Mouse (Mus musculus): ENCODE measurements around the gene Epb41l2. TPM values are rescaled to one million over a fixed set of nuclear protein-coding genes. Genes with fewer than 3 reads are reported as not detected.

The Epb41l2 gene
- polyA plus RNA-seq, 1 experiment from 2014 or later, result 86.7 TPM

DNA sequence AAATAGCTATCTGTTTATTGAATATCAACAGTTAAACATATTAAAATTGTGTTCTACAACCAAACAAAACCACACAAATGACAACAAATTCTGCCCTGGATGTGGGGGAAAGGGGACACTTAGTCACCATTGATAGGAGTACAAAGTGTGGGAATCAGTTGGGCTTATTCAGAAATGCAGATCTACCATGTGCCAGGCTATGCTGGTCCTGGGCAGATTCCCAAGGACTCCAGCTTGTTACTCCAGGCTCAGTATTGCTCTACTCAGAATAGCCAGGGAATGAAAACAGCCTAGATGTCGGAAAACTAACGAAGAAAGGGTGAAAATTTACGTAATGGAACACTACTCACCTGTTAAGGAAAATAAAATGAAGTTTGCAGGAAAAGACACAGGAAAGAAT lies 5.7 kb upstream of the Epb41l2 start:
- no peaks in the 10 kb centered on the region for H3K36me3 ChIP-seq (ENCODE audit: control insufficient read depth, insufficient read depth, low read length)
- 0 out of 2 replicates have a peak, but pooled peaks cover 6% of the 10 kb centered on the region for H3K4me1 ChIP-seq (ENCODE audit: control insufficient read depth, insufficient read depth, low read length)
- ATAC-seq (ENCODE audit: low read depth) (no peak), DNase-seq (ENCODE audit: low spot score) (no peak)
- no peaks in the 10 kb centered on the region for H3K27me3 ChIP-seq (replicated peaks; ENCODE audit: control insufficient read depth, insufficient read depth, low read length)
- 91% methylated on average over 3 of the region's 3 CpGs for WGBS
- no peak overlapping the region for H3K27ac ChIP-seq (replicated peaks; ENCODE audit: low read depth, low read length)
- H3K4me2 ChIP-seq (ENCODE audit: low read depth, low read length), result no peak overlapping the region
- H3K4me3 ChIP-seq (ENCODE audit: low read depth, low read length), result no peak overlapping the region
- no peak overlapping the region for H3K9ac ChIP-seq (ENCODE audit: low read depth, low read length)
- H3K9me3 ChIP-seq (ENCODE audit: control insufficient read depth, low read length), result no peaks in the 10 kb centered on the region

DNA sequence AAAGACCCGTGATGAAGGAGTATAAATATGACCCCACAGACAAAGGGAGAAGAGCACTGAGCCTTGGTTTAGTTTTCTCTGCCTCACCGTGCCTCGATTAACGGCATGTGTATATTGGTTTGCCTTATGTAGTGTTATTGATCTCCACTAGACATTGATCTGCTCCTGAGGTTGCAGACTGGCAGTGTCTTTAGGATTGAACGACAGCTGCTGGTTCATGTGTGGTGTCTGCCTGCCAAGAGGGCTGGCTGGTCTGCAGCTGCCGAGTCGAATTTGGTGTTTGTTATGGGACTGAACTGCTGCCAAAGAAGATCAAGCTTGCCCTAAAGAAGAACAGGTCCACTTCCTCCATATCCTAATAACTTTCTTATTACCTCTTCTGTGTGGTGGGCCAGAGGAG lies 5.2 kb upstream of the Epb41l2 start:
- H3K4me3 ChIP-seq (ENCODE audit: low read depth, low read length), result no peak overlapping the region
- no peak overlapping the region for H3K27ac ChIP-seq (replicated peaks; ENCODE audit: low read depth, low read length)
- 76% methylated on average over 7 of the region's 7 CpGs for WGBS
- H3K4me2 ChIP-seq (ENCODE audit: low read depth, low read length), result no peak overlapping the region
- no peak overlapping the region for H3K9ac ChIP-seq (ENCODE audit: low read depth, low read length)
- no peak for DNase-seq (ENCODE audit: low spot score)
- no peak for ATAC-seq (ENCODE audit: low read depth)
- 0 out of 2 replicates have a peak, but pooled peaks cover 6% of the 10 kb centered on the region for H3K4me1 ChIP-seq (ENCODE audit: control insufficient read depth, insufficient read depth, low read length)
- H3K9me3 ChIP-seq (ENCODE audit: control insufficient read depth, low read length), result no peaks in the 10 kb centered on the region
- H3K36me3 ChIP-seq (ENCODE audit: control insufficient read depth, insufficient read depth, low read length), result no peaks in the 10 kb centered on the region
- H3K27me3 ChIP-seq (replicated peaks; ENCODE audit: control insufficient read depth, insufficient read depth, low read length), result no peaks in the 10 kb centered on the region

DNA sequence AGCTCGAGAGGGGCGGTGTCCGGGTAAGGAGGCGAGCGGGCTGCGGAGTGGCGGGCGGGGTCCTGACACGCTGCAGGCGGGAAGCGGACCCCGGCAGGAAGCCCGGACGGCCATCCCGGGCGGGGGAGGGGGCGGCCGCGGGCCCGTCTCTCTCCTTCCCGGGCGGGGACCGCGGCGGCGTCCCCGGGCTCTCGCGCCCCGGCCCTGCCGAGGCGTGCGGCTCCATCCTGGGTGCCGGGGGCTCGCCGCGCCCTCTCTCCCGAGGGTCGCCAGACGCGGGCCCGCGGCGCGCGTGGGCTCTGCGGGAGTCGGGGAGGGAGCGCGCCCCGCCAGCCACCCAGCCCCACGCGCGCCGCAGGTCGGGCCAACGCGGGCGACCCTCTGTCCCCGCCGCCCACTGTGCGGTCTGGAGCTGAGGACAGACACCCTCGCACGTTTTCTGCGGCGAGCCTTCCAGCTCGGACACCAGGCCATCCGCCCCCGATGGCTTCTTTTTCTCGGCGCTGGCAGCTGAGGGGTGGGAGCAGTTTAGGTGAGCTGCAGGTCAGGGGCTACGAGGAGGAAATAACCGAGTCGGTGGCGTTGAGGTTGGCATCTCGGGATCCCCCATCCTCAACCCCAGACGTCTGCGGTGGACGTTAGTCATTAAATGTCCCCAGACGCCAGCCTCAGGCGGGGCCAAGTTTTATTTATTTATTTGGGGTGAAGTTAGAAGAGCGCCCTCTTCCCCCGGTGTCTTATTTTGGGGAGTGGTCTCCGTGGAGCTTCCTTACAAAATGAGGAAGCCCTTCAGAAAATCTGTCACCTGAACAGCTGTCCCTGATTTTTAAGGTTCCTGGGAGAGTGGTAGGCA lies 587 bp downstream of the Epb41l2 start:
- Histone ChIP-seq H3K4me2 (ENCODE audit: low read depth, low read length) (peak overlapping the region; percentile 81), H3K4me3 (ENCODE audit: low read depth, low read length) (peak overlapping the region; percentile 88), H3K27me3 (replicated peaks; ENCODE audit: control insufficient read depth, insufficient read depth, low read length) (no peaks in the 10 kb centered on the region), H3K27ac (replicated peaks; ENCODE audit: low read depth, low read length) (peak overlapping the region; percentile 87), H3K9me3 (ENCODE audit: control insufficient read depth, low read length) (no peaks in the 10 kb centered on the region), H3K36me3 (ENCODE audit: control insufficient read depth, insufficient read depth, low read length) (no peaks in the 10 kb centered on the region), H3K9ac (ENCODE audit: low read depth, low read length) (peak overlapping the region; percentile 92), H3K4me1 (ENCODE audit: control insufficient read depth, insufficient read depth, low read length) (peaks cover 19% of the 10 kb centered on the region; the same call in 1 of the 2 replicates)
- DNase-seq (ENCODE audit: low spot score) (peak; percentile 41), ATAC-seq (ENCODE audit: low read depth) (no peak; the same call in none of the 2 replicates)
- 0% methylated on average over 30 of the region's 84 CpGs for WGBS

DNA sequence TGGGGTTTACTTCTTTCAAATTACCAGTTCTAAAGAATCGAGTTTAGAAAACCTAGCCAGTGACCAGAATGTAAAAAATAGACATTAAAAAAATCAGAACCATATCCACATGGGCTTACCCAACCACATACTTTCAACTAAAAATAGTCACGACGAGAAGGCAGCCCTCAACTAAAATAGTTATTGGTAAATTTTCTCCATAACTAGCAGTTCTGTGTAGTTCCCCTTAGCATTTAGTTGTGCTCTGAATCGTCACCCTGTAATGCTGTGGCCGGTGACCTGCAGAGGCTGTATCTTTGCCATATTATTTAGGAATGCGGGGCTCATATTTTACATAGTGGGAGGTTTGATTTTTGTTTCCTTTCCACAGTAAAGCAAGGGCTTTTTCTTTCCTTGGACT lies 2.6 kb downstream of the Epb41l2 start:
- H3K9ac ChIP-seq (ENCODE audit: low read depth, low read length), result peak overlapping the region; percentile 92; the same call in 1 of the 2 replicates
- no peaks in the 10 kb centered on the region for H3K36me3 ChIP-seq (ENCODE audit: control insufficient read depth, insufficient read depth, low read length)
- WGBS, result 33% methylated on average over 6 of the region's 6 CpGs
- peak overlapping the region; percentile 81 for H3K4me2 ChIP-seq (ENCODE audit: low read depth, low read length)
- no peak for ATAC-seq (ENCODE audit: low read depth)
- DNase-seq (ENCODE audit: low spot score), result peak; percentile 25
- H3K4me1 ChIP-seq (ENCODE audit: control insufficient read depth, insufficient read depth, low read length), result peaks cover 17% of the 10 kb centered on the region; the same call in 1 of the 2 replicates
- no peaks in the 10 kb centered on the region for H3K27me3 ChIP-seq (replicated peaks; ENCODE audit: control insufficient read depth, insufficient read depth, low read length)
- H3K27ac ChIP-seq (replicated peaks; ENCODE audit: low read depth, low read length), result 0 out of 2 replicates have a peak overlapping the region, but pooled peaks have one; percentile 47
- no peaks in the 10 kb centered on the region for H3K9me3 ChIP-seq (ENCODE audit: control insufficient read depth, low read length)
- peak overlapping the region; percentile 88 for H3K4me3 ChIP-seq (ENCODE audit: low read depth, low read length)

DNA sequence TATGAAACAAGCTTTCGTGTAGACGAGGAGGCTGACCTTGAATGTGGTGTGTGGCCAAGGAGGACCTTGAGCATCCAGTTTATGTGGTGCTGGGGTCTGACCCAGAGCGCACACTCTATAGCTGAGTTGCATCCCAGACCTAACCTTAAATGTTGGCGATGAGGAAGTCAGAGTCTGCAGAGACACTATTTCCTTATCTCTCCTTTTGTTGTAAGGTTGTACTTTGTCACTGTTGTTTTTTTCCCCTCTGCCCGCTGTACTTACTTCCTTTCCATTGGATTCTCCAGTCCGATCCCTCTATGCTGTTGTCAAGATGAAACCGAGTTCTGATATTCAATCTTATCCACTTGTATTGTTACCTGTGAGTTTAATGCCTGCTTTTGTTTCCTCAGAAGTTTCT lies 5.6 kb downstream of the Epb41l2 start:
- Histone ChIP-seq H3K4me1 (ENCODE audit: control insufficient read depth, insufficient read depth, low read length) (peaks cover 30% of the 10 kb centered on the region), H3K27ac (replicated peaks; ENCODE audit: low read depth, low read length) (no peak overlapping the region), H3K27me3 (replicated peaks; ENCODE audit: control insufficient read depth, insufficient read depth, low read length) (no peaks in the 10 kb centered on the region), H3K36me3 (ENCODE audit: control insufficient read depth, insufficient read depth, low read length) (no peaks in the 10 kb centered on the region), H3K4me3 (ENCODE audit: low read depth, low read length) (no peak overlapping the region), H3K9ac (ENCODE audit: low read depth, low read length) (no peak overlapping the region), H3K4me2 (ENCODE audit: low read depth, low read length) (no peak overlapping the region; the same call in 1 of the 2 replicates), H3K9me3 (ENCODE audit: control insufficient read depth, low read length) (no peaks in the 10 kb centered on the region)
- DNase-seq (ENCODE audit: low spot score), result no peak
- WGBS, result 85% methylated on average over 7 of the region's 7 CpGs
- no peak for ATAC-seq (ENCODE audit: low read depth)

DNA sequence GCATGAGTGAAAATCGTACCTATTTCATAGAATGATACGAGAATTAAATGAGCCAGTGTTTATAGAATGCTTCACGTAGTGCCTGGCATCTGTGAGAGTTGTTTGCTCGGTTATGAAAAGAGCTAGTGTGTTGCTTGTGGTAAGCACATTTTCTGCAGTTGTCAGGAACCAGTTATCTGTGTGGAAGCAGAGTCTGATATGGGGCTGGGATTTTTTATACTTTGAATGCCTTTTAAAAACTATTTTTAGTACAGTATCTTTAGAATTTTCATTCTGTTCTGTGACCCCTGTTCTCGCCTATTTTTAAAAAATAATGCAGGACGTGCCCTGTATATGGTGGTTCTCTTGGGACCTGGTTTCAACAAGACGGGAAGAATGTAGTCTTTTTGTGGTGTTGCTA lies 6.1 kb downstream of the Epb41l2 start:
- H3K4me3 ChIP-seq (ENCODE audit: low read depth, low read length), result no peak overlapping the region
- no peaks in the 10 kb centered on the region for H3K9me3 ChIP-seq (ENCODE audit: control insufficient read depth, low read length)
- peaks cover 36% of the 10 kb centered on the region for H3K4me1 ChIP-seq (ENCODE audit: control insufficient read depth, insufficient read depth, low read length)
- no peaks in the 10 kb centered on the region for H3K36me3 ChIP-seq (ENCODE audit: control insufficient read depth, insufficient read depth, low read length)
- no peak for ATAC-seq (ENCODE audit: low read depth)
- H3K9ac ChIP-seq (ENCODE audit: low read depth, low read length), result no peak overlapping the region
- WGBS, result 62% methylated on average over 7 of the region's 7 CpGs
- 0 out of 2 replicates have a peak overlapping the region, but pooled peaks have one; percentile 8 for H3K27ac ChIP-seq (replicated peaks; ENCODE audit: low read depth, low read length)
- DNase-seq (ENCODE audit: low spot score), result no peak
- H3K27me3 ChIP-seq (replicated peaks; ENCODE audit: control insufficient read depth, insufficient read depth, low read length), result no peaks in the 10 kb centered on the region
- H3K4me2 ChIP-seq (ENCODE audit: low read depth, low read length), result no peak overlapping the region; the same call in 1 of the 2 replicates

DNA sequence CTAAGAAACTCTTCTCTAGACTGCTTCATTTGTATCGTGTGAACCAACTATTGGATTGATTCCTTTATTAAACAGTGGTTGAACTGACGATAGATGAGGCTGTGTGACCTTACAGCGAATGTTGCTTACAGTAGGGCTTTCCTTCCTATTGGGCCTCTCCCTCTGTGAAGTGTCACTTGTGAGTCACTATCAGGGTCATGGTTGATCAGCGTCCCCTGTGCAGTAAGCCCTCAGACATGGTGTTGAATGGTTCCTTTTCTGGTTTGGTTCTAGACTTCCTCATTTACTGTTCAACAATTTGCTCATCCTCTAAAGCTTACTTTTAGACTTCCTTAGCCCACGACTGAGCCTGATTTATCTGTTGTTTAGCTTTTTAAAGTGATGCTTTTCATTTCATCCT lies 7.1 kb downstream of the Epb41l2 start:
- Histone ChIP-seq H3K4me3 (ENCODE audit: low read depth, low read length) (no peak overlapping the region), H3K4me1 (ENCODE audit: control insufficient read depth, insufficient read depth, low read length) (peaks cover 37% of the 10 kb centered on the region), H3K27me3 (replicated peaks; ENCODE audit: control insufficient read depth, insufficient read depth, low read length) (no peaks in the 10 kb centered on the region), H3K27ac (replicated peaks; ENCODE audit: low read depth, low read length) (no peak overlapping the region), H3K4me2 (ENCODE audit: low read depth, low read length) (no peak overlapping the region), H3K9me3 (ENCODE audit: control insufficient read depth, low read length) (no peaks in the 10 kb centered on the region), H3K9ac (ENCODE audit: low read depth, low read length) (no peak overlapping the region), H3K36me3 (ENCODE audit: control insufficient read depth, insufficient read depth, low read length) (no peaks in the 10 kb centered on the region)
- 76% methylated on average over 5 of the region's 5 CpGs for WGBS
- no peak for DNase-seq (ENCODE audit: low spot score)
- no peak for ATAC-seq (ENCODE audit: low read depth)

DNA sequence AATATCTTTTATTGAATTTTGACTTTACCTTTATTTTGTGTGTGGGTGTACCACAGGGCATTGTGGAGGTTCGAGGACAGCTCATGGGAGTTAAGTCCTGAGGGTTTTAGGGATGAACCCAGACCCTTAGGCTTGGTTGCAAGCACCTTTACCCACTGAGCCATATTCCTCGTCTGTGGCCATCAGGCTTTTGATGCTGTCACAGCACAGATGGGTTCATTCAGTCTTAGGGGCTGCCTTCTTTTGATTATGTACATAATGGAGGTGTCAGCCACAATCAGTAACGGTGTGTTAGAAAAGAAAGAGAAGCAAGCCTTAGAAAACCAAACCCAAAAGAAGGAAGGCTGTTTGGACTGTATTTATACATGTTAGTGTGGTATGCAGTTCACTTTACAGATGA lies 9.3 kb downstream of the Epb41l2 start:
- H3K9ac ChIP-seq (ENCODE audit: low read depth, low read length), result no peak overlapping the region
- WGBS, result 50% methylated on average over 3 of the region's 3 CpGs
- no peak overlapping the region for H3K4me2 ChIP-seq (ENCODE audit: low read depth, low read length)
- H3K27me3 ChIP-seq (replicated peaks; ENCODE audit: control insufficient read depth, insufficient read depth, low read length), result no peaks in the 10 kb centered on the region
- no peaks in the 10 kb centered on the region for H3K9me3 ChIP-seq (ENCODE audit: control insufficient read depth, low read length)
- no peak overlapping the region for H3K27ac ChIP-seq (replicated peaks; ENCODE audit: low read depth, low read length)
- DNase-seq (ENCODE audit: low spot score) (no peak), ATAC-seq (ENCODE audit: low read depth) (no peak)
- H3K4me3 ChIP-seq (ENCODE audit: low read depth, low read length), result no peak overlapping the region
- peaks cover 53% of the 10 kb centered on the region for H3K4me1 ChIP-seq (ENCODE audit: control insufficient read depth, insufficient read depth, low read length)
- no peaks in the 10 kb centered on the region for H3K36me3 ChIP-seq (ENCODE audit: control insufficient read depth, insufficient read depth, low read length)
